Mouse (Mus musculus) olfactory bulb, adult 2 months (tissue): Measurements from ENCODE around the gene Btbd3. TPM values are rescaled to one million over a fixed set of nuclear protein-coding genes. Genes with fewer than 3 reads are reported as not detected.

Experiments used
- H3K27ac ChIP-seq: fragments of 200-500 bp; 2 replicates; pipeline ENCODE4 v1.5.1; 2012; ENCODE audit warnings: low read depth, low read length; ENCODE audit not compliant: insufficient read depth
- H3K4me1 ChIP-seq: fragments of 200-500 bp; 2 replicates; pipeline ENCODE4 v1.6.1; 2012; ENCODE audit warnings: low read length; ENCODE audit not compliant: control insufficient read depth, insufficient read depth
- H3K4me3 ChIP-seq: fragments of 200-500 bp; 2 replicates; pipeline ENCODE4 v1.5.1; 2012; ENCODE audit warnings: mild to moderate bottlenecking, low read depth, low read length, moderate library complexity; ENCODE audit not compliant: insufficient read depth
- CTCF ChIP-seq: fragments of 200-500 bp; IDR thresholded peaks from 2 replicates; pipeline ENCODE4 v1.5.1; 2012; ENCODE audit warnings: low read depth, mild to moderate bottlenecking, low read length, moderate library complexity; ENCODE audit not compliant: insufficient read depth
- POLR2A ChIP-seq: fragments of 200-500 bp; IDR thresholded peaks from 2 replicates; pipeline ENCODE4 v1.6.1; 2012; ENCODE audit warnings: mild to moderate bottlenecking, low read depth, low read length, moderate library complexity; ENCODE audit not compliant: insufficient read depth
- WGBS: fragments of 180-500 bp; shearing (Covaris S2); methylation state at CpG from one replicate; pipeline ENCODE4 v1.1.7; 2018; 5-methylcytosine and 5-hydroxymethylcytosine counted together
- polyA plus RNA-seq: library from polyadenylated mRNA; stranded (reverse); fragments of >200 nt; gene quantifications from 2 replicates; pipeline ENCODE4 v1.2.4, GENCODE M21; 2012; ENCODE audit warnings: low replicate concordance; ENCODE audit not compliant: missing spikeins, insufficient read depth, insufficient read length

Btbd3 gene
- not detected in 2 replicates for polyA plus RNA-seq

DNA sequence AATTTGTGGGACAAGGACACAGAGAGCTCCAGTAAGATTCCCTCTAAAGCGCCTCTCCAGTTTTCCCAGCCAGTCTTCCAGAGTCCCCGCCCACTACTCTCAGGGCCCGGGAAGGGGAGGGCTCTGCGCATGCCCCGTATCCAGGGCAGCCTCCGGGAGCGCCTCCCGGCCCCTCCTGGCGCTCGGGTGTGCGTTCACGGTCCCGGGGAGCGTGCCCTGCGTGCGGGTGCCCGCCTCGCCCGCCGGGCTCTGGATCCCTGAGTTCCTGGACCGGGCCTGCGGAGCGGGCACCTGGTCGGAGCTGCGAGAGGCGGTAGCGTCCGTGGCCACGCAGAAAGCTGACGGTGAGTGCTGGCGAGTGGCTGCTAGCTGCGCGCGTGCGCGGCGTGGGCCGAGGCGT lies at the start of gene Btbd3:
TSS of gene Btbd3 (plus strand) at position 155 of the 400 bp plus-strand sequence.
- TF ChIP-seq CTCF, result no peak
- peak; percentile 85 for TF ChIP-seq POLR2A
- Histone ChIP-seq H3K27ac (peak within 1 kb of the TSS; percentile 95), H3K4me3 (peak within 1 kb of the TSS; percentile 100), H3K4me1 (peaks cover 8% of the 10 kb centered on the region)
- under 1% methylated on average over 39 of the region's 39 CpGs for WGBS

DNA sequence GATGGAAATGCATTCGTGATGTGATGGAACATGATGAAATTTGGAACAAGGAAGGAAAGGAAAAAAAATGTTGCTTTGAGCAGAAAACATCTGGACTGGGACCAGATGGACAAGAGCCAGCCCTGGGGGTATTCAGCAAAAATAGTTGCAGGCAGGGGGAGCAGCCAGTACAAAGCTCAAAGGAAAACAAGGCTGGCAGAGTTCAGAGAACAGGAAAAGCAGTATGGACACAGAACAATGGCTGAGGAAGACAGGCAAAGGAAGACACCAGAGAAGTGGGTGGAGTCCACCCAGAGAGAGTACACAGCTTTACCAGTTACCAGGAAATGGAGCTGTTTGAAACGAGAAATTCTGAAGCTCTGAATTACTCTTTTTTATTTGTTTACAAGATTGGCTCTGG lies 40.8 kb upstream of the Btbd3 start:
- TF ChIP-seq CTCF, result no peak
- WGBS, result 37% methylated on average over 2 of the region's 2 CpGs
- H3K4me1 ChIP-seq, result no peaks in the 10 kb centered on the region
- H3K4me3 ChIP-seq, result no peak overlapping the region
- no peak overlapping the region for H3K27ac ChIP-seq

DNA sequence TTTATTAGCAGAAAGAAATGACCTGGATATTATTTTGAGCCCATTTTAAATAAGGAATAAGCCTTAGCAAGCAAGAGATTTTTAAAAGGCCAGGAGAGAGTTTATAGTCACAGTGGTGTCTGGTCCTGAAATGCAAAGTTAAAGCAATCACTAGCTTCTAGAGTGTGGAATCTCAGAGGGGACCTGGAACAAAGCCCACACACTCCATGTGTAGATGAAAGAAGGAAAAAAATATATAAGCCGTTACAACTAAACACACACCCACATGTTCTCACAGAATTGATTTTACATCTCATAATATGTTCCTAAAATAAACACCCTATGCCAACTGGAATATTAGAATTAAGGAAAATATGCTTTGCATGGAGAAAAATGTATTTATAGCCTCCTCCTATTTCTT lies 36.1 kb upstream of the Btbd3 start:
- TF ChIP-seq CTCF (no peak), POLR2A (no peak)
- Histone ChIP-seq H3K4me1 (no peaks in the 10 kb centered on the region), H3K27ac (no peak overlapping the region), H3K4me3 (no peak overlapping the region)
- WGBS, result 22% methylated on average over 1 of the region's 1 CpGs

DNA sequence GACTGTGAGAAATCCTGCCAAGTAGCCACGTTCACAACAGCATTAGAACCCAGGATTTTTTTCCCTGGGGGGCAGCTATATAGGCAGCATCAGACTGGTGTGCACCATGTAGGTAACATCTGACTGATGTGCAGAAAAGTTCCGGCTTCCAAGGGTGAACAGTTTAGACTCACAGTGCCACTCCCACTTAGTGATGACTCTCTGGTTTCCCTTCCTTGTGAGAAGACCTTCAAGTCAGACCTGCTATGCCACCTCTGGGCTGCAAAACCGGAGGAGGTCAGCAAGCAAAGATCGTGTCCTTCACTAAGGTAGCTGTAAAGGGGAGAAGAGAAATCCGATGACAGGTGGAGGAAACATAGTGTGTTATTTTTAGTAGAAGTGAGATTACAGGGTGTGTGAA lies 24.1 kb upstream of the Btbd3 start:
- Histone ChIP-seq H3K4me1 (0 out of 2 replicates have a peak, but pooled peaks cover 2% of the 10 kb centered on the region), H3K27ac (no peak overlapping the region), H3K4me3 (no peak overlapping the region)
- TF ChIP-seq CTCF (no peak), POLR2A (no peak)
- WGBS, result 42% methylated on average over 5 of the region's 5 CpGs

- Histone ChIP-seq H3K4me1 (0 out of 2 replicates have a peak, but pooled peaks cover 2% of the 10 kb centered on the region), H3K4me3 (no peak overlapping the region), H3K27ac (no peak overlapping the region)
- WGBS, result 85% methylated on average over 2 of the region's 2 CpGs
- TF ChIP-seq POLR2A (no peak), CTCF (no peak)
Observed at GRCm38 (mm10) chr2:138236149-138236548, 20.2 kb upstream of the Btbd3 start.

DNA sequence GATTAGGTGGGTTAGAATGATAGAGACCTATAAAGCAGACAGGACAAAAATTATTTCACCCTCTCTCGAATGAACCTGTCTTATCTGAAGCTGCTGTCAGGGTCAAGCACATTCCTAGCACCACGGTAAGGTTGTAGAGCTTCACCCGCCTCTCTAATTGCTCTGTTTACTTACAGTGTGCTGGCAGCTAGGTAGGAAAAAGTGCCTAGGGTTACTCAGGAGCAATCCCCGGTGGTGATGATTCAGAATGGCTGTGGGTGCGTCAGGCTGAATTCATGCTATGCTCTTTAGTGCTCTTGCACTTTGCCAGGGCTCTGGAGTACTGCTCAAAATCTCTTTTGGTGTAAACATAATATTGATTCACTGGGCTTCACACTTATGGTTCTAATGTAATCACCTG lies 13.9 kb upstream of the Btbd3 start:
- 71% methylated on average over 5 of the region's 5 CpGs for WGBS
- TF ChIP-seq CTCF (no peak), POLR2A (no peak)
- H3K4me3 ChIP-seq, result no peak overlapping the region
- H3K4me1 ChIP-seq, result no peaks in the 10 kb centered on the region
- no peak overlapping the region for H3K27ac ChIP-seq

DNA sequence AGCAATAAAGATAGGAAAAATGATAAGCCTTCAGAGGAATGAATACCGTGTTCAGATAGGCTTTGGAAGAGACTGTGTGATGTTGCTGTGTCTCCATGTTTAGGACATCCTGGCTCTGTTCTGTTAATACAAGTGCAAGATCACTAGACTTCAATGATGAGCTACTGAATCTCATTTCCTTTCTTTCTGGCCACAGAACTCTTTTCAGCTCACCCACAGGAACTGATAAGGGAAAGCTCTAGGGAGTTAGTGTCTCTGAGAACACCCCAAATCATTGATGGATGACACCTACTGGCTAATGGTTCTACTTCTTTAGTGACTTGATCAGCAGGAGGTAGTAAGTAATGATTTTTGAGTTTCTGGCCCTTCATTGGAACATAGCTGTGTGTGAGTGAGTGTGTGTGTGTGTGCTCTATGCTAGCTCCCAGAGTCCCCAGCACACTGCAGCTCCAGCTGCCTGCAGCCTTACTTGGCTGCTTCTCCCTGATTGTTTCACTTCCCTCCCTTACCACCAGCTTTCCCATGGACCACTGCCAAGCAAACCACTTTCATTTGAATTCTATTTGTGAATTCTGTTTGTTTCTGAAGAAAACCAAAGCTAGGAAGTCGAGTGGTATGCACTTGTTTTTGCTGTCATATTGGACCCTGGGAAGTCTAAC lies 10.6 kb upstream of the Btbd3 start:
- Histone ChIP-seq H3K27ac (no peak overlapping the region), H3K4me1 (no peaks in the 10 kb centered on the region), H3K4me3 (no peak overlapping the region)
- 46% methylated on average over 2 of the region's 2 CpGs for whole genome bisulfite sequencing
- TF ChIP-seq POLR2A, result no peak
- TF ChIP-seq CTCF, result no peak

DNA sequence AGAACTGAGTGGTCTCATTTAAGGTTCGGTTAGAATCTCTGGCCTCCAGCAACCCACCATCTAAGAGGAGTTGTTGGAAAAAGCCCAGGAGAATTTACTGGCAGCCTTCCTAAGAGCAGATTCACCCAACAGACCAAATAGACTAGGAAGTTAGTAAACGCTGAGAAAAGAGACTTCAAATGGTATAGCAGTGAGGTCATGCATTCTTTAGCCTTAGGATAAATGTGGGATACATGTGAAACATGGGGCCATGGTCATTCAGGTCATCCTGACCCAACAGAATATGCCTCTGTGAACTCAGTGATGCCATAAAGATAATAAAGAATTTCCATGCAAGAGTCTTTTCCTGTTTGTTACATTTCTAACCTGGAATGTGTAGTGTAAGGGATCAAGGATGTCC lies 8.4 kb upstream of the Btbd3 start:
- H3K4me1 ChIP-seq, result no peaks in the 10 kb centered on the region
- WGBS, result 48% methylated on average over 2 of the region's 2 CpGs
- H3K4me3 ChIP-seq, result no peak overlapping the region
- TF ChIP-seq CTCF (no peak), POLR2A (no peak)
- H3K27ac ChIP-seq, result no peak overlapping the region

GRCm38 (mm10) chr2:138256851-138257471 lies 596 bp downstream of the Btbd3 start:
- under 1% methylated on average over 51 of the region's 51 CpGs for WGBS
- H3K4me1 ChIP-seq, result peaks cover 8% of the 10 kb centered on the region
- H3K27ac ChIP-seq, result peak overlapping the region; percentile 95
- TF ChIP-seq POLR2A, result no peak
- no peak for TF ChIP-seq CTCF
- H3K4me3 ChIP-seq, result peak overlapping the region; percentile 100
